Mouse (Mus musculus) liver, embryonic 14.5 days (tissue): ENCODE measurements at regions not wholly inside any gene's neighbourhood (a gene's known extent, or its start where the extent isn't known, plus 50 kb on each side); places are given as distances from the start of the nearest gene placed in this dataset.

Experiments used
- CTCF ChIP-seq: IDR thresholded peaks from 2 replicates; pipeline ENCODE4 v1.5.1; 2016; ENCODE audit warnings: antibody characterized with exemption, low read depth, control low read depth
- EP300 ChIP-seq: IDR thresholded peaks from 2 replicates; pipeline ENCODE4 v1.6.1; 2016; ENCODE audit warnings: antibody characterized with exemption, low read depth

GRCm38 (mm10) chr15:50974002-50974754 lies 2910.5 kb upstream of the Gm7489 start:
- TF ChIP-seq CTCF (no peak), EP300 (no peak)
